Mouse (Mus musculus): ENCODE data around the gene Slc34a3. TPM values are rescaled to one million over a fixed set of nuclear protein-coding genes. Genes with fewer than 3 reads are reported as not detected.
A peak's percentile ranks its signal among the peaks of the same experiment; 100 is the strongest.

Gene Slc34a3
- total and polyA plus RNA-seq, 3 experiments: 0.03 to 0.04 TPM; not detected in 1

- peak; percentile 58 for TF ChIP-seq TBP (IDR thresholded peaks at IDR 0.05; ENCODE audit: low read depth, low read length)
- no peak for TF ChIP-seq CHD2 (IDR thresholded peaks at IDR 0.05; ENCODE audit: low read length)
- TF ChIP-seq JUND (IDR thresholded peaks at IDR 0.05; ENCODE audit: low read depth, low read length): no peak
- TF ChIP-seq GATA1 (IDR thresholded peaks at IDR 0.05; ENCODE audit: low read depth, low read length): no peak
- peak in 1 of 2 experiments; percentile 14; a peak in 1 of 4 replicates for TF ChIP-seq EP300 (IDR thresholded peaks at IDR 0.05; ENCODE audit: low read depth in 1 of 2, low read length in 2 of 2)
- no peak for TF ChIP-seq GABPA (IDR thresholded peaks at IDR 0.05; ENCODE audit: low read depth, low read length)
- TF ChIP-seq NRF1 (IDR thresholded peaks at IDR 0.05; ENCODE audit: insufficient read depth, low read depth, low read length, poor library complexity, severe bottlenecking): no peak
- TF ChIP-seq ZKSCAN1 (IDR thresholded peaks at IDR 0.05; ENCODE audit: low read depth, low read length): no peak
- TF ChIP-seq USF1 (IDR thresholded peaks at IDR 0.05; ENCODE audit: low read depth, low read length): peak; percentile 79
- TF ChIP-seq MYB (IDR thresholded peaks at IDR 0.05; ENCODE audit: low read depth, low read length): no peak
- no peak for TF ChIP-seq ZC3H11A (IDR thresholded peaks at IDR 0.05; ENCODE audit: low read depth, low read length)
- TF ChIP-seq KAT2A (conservative IDR thresholded peaks at IDR 0.05; ENCODE audit: low read depth, low read length): no peak
- no peak for TF ChIP-seq RCOR1 (IDR thresholded peaks at IDR 0.05; ENCODE audit: low read depth, low read length)
- no peak for TF ChIP-seq ETS1 (IDR thresholded peaks at IDR 0.05; ENCODE audit: low read depth, low read length)
Observed at GRCm38 (mm10) chr2:25194486-25195171, 39.5 kb downstream of the Slc34a3 start (continued).

DNA sequence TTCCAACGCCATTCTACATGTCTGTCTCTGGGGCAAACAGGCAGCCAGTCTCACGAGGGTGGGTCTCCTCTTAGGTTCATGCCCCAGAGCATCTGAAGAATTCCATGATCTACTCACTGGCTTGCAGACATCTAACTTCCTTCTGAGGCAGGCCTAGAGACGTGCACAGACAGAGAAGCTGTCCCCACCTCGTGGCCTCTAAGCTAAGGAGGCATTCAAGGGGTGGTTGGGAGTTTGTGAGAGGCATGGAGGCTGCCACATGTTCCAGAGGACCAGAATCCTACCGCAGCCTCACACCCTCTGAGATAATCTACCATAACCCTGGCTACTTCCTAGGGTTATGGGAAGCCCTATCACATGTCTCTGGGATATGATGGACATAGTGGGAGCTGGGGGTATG lies 40.2 kb downstream of the Slc34a3 start:
- Histone ChIP-seq H3K4me1 (ENCODE audit: control insufficient read depth in 1 of 2, insufficient read depth in 2 of 2, low read length in 2 of 2) (peaks cover 6 to 32% of the 10 kb centered on the region in 2 experiments), H3K9ac (ENCODE audit: control insufficient read depth, low read depth, low read length, poor library complexity, severe bottlenecking) (peak overlapping the region; percentile 87), H3K4me3 (ENCODE audit: control insufficient read depth in 1 of 2, insufficient read depth in 1 of 2, low read depth in 2 of 2, low read length in 2 of 2) (peak overlapping the region; percentile 57 to 72), H3K27ac (ENCODE audit: control insufficient read depth, low read depth, low read length) (peak overlapping the region; percentile 96), H3K9me3 (replicated peaks; ENCODE audit: insufficient read depth, low read length) (no peaks in the 10 kb centered on the region), H3K79me2 (ENCODE audit: control insufficient read depth, insufficient read depth, low read length, poor library complexity) (peaks cover 21% of the 10 kb centered on the region), H3K36me3 (ENCODE audit: control insufficient read depth in 1 of 2, insufficient read depth in 2 of 2, low read length in 2 of 2) (peaks cover 0 to 17% of the 10 kb centered on the region in 2 experiments; a peak in 2 of 4 replicates), H3K27me3 (ENCODE audit: control insufficient read depth in 1 of 2, insufficient read depth in 2 of 2, low read length in 2 of 2) (no peaks in the 10 kb centered on the region)
- TF ChIP-seq CHD1 (IDR thresholded peaks at IDR 0.05; ENCODE audit: low read depth, low read length) (0 out of 2 replicates have a peak, but pooled peaks have one; percentile 5), MAZ (IDR thresholded peaks at IDR 0.05; ENCODE audit: low read depth, low read length) (no peak), TAL1 (IDR thresholded peaks at IDR 0.05; ENCODE audit: low read length) (no peak), POLR2AphosphoS5 (IDR thresholded peaks at IDR 0.05; ENCODE audit: borderline replicate concordance, low read depth, low read length) (no peak), TCF12 (IDR thresholded peaks at IDR 0.05; ENCODE audit: low read depth, low read length) (no peak)
- DNase-seq (ENCODE audit: low read depth, low spot score): peak; percentile 64
